Mouse (Mus musculus) frontal cortex, adult 2 months (tissue): ENCODE measurements at regions not wholly inside any gene's neighbourhood (a gene's known extent, or its start where the extent isn't known, plus 50 kb on each side); places are given as distances from the start of the nearest gene placed in this dataset.
"Not testable (repeated sequence)": the region's sequence is repeated elsewhere in the genome, so short reads cannot be mapped to it uniquely, and the experiment has no call there.

Source experiments
- DNase-seq, 2 experiments: peaks; one replicate each; pipeline ENCODE4 v3.0.0; 2022; ENCODE audit warnings: low spot score in 1 of 2; ENCODE audit errors: extremely low spot score in 1 of 2

GRCm38 (mm10) chr16:42569335-42569734 is 228.9 kb upstream of the Gap43 start:
- DNase-seq, result peak; percentile 11 to 36

DNA sequence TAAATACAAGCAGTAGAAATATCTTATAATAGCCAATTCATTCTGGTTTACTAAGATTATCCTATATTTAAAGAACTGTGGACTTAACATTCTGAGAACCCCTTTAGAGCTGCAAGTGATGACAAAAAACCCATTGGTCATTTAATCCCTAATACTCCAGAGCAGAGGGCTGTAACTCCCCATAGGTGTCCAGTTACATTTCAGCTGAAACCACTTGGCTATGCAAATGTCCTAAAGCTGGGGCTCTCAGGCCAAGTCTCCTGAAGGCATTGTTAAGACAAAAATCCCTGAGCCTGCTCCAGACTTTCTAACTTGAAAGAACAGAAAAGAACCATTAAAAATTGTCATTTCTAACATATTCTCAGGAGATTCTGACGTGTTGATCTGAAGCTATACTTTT is 209.1 kb upstream of the Gap43 start:
- DNase-seq, result no peak

DNA sequence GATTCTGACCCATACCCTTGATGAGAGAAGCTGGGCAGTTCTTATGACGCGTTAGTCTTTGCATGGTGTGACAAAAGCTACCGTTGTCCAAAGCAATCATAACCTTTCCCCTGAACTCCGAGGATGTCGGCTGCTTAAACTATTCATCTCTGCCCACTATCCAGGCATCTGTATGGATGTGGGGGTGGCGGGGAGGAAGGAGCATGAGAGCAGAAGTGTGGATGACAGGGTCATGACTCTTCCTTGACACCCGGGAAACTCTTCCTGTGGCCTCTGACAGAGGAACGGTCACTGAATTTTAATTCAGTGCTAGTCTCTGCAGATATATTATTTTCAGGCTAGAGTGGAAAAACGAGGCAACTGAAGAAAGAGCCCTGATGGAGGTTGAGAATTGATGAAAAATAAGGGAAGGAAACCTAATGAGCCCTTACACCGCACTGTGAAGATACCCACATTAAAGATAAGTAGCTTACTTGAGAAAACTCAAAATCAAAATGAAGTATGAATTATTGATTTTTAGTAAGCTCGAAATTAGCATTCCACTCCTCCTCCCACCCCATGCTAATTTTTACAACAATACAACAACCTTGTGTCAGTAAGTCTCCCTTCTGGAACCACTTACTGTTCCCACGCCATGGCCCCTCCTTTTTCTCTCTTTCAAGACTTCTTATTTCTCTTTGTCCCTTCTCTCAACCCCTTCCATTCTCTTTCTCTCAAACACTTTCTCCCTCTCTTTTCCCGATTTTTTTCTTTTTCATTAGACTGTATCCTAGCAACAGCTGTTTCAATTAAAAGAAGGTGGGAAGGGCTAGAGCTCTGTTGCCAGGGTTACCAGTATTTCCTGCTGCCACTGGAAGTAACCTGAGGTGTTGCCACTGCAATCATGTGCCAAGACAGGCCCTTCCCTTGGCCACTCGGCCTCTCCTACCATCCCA is 206.0 kb upstream of the Gap43 start:
- no peak for DNase-seq

- DNase-seq, result no peak
Measured at GRCm38 (mm10) chr16:42517321-42517720, 176.9 kb upstream of the Gap43 start.

DNA sequence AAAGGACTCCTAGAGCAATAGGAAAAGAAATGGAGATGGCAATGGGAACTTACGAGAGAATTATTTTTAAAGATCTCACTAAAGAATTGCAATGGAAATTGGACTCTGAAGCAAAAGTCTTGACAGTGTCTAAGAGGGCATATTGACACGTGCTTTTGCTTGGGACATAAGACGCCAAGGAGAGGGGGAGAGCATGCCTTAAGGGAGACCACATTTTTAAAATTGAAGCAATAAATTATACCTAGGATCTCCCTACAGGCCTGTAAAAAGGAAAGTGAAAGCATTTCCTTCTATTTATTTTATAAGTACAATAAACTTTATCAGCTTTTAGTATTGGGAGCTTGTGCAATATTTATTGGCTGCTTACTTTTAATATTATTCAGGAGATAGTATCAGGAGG is 175.5 kb upstream of the Gap43 start:
- no peak for DNase-seq

GRCm38 (mm10) chr16:42505107-42505506 is 164.7 kb upstream of the Gap43 start:
- no peak for DNase-seq

DNA sequence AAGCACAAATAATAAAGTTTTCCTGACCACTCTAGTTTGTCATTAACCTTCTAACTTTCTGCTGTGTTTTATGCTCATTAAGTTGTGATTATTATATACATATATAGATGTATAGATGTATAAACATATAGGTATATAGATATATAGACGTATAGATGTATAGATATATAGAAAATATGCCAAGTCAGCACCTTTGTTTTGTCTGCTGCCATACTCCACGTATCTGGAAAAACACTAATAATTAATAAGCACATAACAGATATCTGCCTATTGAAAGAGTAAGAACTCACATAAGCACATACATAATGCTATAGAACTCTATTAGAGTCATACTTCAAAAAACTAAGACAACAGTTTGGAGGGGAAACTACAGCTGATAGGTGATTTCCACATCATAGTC is 161.3 kb upstream of the Gap43 start:
- DNase-seq, result no peak

DNA sequence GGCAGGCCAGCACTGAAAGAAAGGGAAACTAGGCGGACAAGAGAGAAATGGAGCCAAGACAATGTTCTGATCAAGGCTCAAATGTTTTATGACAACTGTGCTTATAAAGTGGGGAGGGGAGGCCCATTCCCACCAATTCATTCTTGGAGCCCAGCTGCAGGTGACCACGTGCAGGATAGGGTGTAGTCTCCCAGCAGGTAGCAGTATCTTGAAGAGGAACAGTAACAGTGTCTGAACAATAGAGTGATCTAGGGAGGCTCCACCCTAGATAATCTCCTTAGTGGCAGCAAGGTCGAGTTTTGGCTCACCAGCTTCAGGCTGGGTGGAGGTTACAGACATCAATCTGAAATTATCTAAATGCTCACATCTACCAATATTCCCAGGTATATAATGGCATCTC is 160.7 kb upstream of the Gap43 start:
- DNase-seq, result not testable (repeated sequence)

- DNase-seq, result no peak
Measured at GRCm38 (mm10) chr16:42499514-42499913, 159.1 kb upstream of the Gap43 start.

DNA sequence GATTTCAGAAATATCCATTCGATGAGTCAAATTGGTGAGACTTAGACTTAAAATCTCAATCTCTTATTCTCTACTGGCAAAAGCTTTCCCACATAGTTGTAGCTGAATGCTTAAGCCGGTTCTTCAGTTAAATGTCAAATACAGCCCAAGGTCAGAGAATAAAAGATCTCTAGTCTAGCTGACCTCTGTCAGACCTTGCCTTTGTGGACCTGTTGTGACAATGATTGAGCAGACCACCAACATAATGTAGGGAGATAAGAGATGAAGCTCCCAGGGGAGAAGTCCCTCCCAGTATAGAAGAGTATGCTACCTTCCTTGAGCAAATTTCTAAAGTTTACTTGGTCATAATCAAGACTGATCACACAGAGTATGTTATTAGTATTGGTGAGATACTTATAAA is 157.9 kb upstream of the Gap43 start:
- DNase-seq, result no peak

GRCm38 (mm10) chr16:42493596-42493995 is 153.1 kb upstream of the Gap43 start:
- DNase-seq, result no peak

GRCm38 (mm10) chr16:42488745-42489144 is 148.3 kb upstream of the Gap43 start:
- no peak for DNase-seq

GRCm38 (mm10) chr16:42479978-42480377 is 139.5 kb upstream of the Gap43 start:
- no peak for DNase-seq

DNA sequence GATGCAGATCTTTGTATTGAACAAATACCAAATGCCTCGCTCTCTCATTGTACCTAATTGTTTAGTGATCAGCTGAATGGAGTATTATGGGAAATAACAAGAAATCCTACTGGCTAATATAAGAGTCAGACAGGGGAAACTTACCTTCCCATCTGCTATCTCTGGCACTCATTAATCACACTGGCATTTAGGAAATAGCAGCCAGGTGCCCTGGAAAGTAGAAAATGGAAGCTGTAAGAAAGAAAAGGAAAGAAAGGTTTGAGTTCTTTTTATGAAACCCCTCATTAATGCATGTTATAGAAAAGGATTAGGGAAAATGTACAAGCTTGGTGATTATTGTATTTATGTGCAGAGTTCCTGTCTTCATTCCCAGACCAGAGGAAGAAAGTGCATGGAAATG is 126.5 kb upstream of the Gap43 start:
- DNase-seq, result no peak

DNA sequence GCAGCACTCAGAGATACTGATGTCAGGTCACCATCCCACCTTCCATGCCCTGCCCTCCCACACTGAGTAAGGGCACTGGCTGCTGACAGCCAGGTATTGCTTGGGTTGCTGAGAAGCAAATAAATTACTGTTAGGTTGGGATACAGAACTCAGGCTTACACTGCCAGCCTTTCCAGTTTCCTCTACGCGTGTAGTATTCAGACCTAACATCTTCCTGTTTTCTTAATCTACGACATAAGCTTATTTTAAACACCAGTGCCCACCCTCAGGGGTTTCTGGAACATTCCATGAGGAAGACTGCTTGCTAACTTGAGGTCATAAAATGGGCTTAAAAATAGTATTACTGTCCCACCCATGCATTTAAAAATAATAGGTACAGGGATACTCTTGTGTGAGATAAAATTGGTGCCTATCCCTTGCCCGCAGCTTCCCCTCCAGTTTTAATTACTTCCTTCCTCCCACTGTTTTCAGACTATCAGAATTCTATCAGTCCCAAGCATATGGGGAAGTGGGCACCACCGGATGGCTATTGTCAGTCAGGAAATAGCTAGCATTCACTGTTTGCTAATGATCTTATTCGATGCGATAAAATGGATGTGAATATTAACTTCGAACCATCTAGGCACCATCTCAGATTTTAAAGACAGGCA is 116.0 kb upstream of the Gap43 start:
- no peak for DNase-seq

- no peak for DNase-seq
Measured at GRCm38 (mm10) chr16:42453338-42453737, 112.9 kb upstream of the Gap43 start.

DNA sequence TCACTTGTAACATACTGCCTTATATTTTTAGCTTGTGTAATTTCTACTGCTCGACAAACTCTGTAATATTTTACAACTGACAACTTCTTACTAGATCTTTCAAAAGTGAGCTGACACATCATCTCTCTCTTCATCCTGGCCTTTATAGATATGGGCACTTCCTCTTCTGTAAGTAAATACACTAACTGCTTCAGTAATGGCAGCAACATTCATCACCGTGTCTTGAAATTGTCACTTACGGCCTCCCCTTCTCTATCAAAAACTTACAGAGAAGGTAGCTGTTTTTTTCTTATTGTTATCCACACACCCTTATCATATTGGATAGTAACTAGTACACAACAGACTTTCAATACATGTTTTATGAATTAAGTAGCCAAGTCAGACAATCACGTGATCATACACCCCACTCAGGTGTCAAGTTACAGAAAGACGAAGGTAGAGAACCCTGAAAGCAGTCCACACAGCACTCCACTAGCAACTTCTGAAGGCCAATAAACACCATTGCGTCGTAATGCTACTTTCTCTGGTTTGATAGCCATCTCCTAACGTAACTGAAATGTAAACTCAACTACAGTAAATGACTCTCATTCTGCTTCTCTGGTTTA is 109.5 kb upstream of the Gap43 start:
- no peak for DNase-seq

DNA sequence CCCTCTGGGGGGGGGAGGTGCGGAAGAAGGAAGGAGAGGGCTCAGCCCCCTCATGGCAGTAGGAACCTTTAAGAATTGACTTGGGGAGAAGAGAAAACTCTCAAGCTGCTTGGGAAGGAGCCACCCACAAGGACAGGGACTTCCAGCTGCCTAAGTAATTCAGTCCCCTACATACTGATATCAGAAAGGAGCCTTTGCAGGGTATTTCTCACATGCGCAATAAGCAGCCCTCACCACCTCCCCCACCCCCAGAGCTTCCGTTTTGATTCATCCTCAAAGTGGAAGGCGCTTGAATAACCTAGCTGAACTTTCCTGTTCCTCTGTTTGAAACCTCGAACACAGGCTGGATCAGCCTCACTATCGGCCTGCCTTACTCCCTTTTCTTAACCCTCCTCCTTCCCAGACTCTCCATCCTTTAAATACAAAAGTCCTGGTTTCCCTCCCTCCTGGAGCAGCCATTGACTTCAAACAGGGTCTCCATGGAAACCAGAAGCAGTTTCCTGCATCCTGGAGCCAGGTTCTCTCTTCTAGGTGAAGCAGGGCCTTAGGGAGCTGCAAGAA is 104.5 kb upstream of the Gap43 start:
- peak; percentile 25 to 72 for DNase-seq

DNA sequence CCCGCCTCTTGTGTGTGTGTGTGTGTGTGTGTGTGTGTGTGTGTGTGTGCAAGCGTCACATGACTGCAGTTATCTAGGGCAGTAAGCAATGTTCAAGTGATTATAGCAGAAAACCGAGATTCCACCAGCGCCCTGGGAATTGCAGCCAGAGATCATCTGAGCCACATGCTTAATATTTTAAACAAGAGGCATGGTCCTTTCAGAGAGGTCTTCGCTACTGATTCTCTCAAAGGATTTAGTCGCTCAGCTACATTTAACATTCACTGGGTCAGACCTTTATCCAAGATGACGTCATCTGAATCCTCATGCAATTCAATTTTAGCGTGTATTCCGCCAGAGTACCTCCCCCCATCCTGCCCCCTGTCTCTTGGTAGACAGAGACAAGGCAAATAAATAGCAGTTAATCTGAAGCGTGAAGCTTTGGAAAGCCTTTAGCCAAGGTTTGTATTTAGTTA is 104.0 kb upstream of the Gap43 start:
- no peak for DNase-seq

DNA sequence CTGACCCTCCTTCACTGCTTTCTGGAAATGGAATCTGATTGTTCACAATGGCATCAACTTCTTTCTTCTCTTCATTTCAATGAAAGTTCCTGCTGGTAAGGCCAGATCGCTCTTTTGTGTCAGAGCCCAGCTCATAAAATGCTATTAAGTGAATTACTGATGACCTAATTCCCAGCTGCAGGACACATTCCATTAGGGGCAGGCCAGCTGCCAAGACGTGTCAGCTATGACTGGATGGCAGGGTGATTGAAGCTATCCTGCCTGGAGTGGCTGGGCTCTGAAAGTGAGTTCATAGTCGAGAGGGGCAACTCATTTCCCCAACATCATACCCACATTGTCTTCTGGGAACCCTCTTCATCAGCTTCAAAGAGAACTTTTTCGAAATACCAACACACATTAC is 100.4 kb upstream of the Gap43 start:
- DNase-seq, result no peak

DNA sequence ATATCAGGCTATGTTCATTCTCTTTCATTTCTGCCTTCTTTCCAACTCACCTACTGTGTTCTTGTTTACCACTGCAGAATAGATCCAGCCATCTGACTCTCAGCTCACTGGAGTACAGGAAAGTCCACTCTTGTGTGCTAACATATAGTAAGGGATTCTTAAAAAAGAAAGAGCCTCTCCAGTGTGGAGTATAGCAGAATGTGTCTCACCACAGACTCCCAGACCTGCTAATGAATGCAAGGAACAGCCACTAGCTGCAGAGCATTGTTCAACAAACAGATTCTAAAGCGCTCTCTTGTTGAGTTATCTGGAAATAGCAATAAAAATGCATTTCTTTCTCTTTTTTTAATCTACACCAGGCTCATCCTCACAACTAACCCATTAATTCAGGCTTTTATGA is 91.1 kb upstream of the Gap43 start:
- no peak for DNase-seq
